Mouse (Mus musculus) embryo, embryonic 10 days (tissue): ENCODE results near the gene Nudc.

ENCODE experiments used
- DNase-seq: peaks from one replicate; pipeline ENCODE4 v3.0.0-alpha.2; 2015; ENCODE audit warnings: low spot score

The Nudc gene

GRCm38 (mm10) chr4:133489489-133490245 is 56.1 kb downstream of the Nudc start:
- no peak for DNase-seq

DNA sequence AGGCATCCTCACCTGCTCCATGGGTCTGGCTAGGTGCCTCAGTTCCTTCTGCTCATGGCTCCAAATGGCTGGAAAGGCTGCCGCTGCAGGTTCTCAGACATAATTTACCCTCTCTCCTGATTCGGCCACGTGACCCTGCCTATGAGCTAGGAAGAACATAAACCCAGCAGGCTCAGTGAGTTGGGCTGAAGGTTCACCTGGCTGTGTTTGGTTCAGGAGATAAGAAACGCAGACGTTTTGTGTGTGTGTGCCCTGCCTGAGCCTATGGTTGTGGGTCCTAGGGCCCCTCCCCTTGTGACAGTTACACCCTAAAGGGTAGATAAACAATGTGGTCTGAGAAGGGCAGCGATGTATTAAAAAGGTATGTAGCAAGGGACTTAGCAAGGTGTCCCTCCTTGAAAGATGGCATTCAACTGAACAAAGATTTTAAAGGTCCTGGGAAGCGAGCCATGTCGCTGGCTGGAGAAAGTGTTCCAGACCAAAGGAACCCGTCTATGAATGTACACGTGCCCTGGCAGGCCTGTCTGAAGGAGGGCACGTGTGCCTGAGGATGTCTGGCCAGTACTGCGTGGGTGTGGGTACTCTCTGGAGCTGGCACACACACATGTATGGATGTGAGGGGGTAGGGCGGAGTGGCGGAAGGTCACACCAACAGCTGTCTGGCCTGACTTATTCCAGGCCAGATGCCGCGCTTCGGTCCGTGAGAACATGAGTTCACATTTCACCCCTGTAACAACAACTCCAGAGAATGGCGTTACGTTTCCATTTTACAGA is 57.0 kb downstream of the Nudc start:
- no peak for DNase-seq

DNA sequence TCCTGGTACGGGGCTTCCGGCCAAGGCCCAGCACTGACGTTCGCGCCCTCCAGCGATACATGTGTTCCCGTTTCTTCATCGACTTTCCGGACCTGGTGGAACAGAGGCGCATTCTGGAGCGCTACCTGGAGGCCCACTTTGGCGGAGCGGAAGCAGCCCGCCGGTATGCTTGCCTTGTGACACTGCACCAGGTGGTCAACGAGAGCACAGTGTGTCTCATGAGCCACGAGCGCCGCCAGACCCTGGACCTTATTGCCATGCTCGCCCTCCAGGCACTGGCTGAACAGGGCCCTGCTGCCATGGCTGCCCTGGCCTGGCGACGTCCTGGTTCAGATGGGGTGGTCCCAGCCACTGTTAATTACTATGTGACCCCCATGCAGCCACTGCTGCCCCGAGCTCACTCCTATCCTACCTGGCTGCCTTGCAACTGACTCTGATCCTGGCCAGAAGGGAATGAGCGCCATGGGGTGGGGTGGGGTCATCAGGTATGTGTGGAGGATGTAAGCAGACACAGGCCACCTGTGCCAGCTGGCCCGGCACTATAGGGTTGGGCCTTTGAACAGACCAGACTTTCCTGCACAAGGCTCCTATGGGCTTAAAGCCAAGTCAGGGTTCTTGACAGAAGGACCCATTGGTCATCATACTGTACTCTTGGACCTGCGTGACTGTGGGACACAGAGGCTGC is 59.0 kb downstream of the Nudc start:
- no peak for DNase-seq

DNA sequence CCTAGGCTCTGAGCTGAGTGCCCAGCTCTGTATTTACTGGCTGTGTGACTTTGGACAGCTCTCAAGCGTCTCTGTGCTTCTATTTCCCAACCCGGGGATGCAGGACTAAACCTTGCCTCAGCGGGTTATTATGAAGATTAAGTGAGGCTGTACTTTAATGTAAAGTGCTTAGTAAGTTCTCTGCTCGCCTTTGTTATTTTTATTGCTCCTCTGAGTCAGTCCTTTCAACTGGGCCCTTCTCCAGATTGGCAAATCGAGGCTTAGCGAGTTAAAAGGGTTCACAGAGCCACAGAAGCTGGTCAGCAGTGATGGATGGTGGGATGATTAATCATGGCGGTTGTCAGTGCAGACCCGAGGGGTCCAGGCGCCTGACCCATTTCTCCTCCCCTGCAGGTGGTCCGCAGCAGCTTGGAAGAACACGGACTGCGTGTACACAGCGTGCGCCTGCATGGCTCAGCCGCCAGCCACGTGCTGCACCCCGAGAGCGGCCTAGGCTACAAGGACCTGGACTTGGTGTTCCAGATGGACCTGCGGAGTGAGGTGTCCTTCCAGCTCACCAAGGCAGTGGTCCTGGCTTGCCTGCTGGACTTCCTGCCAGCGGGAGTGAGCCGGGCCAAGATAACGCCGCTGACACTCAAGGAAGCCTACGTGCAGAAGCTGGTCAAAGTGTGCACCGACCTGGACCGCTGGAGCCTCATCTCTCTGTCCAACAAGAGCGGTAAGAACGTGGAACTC is 59.9 kb downstream of the Nudc start:
- no peak for DNase-seq

GRCm38 (mm10) chr4:133484266-133485025 is 61.4 kb downstream of the Nudc start:
- peak; percentile 59 for DNase-seq
